Mouse (Mus musculus) heart, embryonic 14.5 days (tissue): ENCODE data around the gene Aprt. TPM values are rescaled to one million over a fixed set of nuclear protein-coding genes. Genes with fewer than 3 reads are reported as not detected.

ENCODE experiments used
- ATAC-seq: fragments of 200-750 bp; cut with Nextera tagmentation; 2 replicates; pipeline ENCODE4 v1.8.0; 2017; ENCODE audit warnings: low read depth, moderate TSS enrichment; ENCODE audit not compliant: insufficient number of reproducible peaks, insufficient read depth, low FRiP score
- H3K27ac ChIP-seq, 2 experiments: fragments of 200-500 bp in 1 of 2; fragments of 300-500 bp in 1 of 2; sonication (generic) in 1 of 2; replicated peaks in 1 of 2; 2 replicates each; pipeline ENCODE4 v1.5.1; 2012 to 2014; ENCODE audit warnings: low read depth in 2 of 2, low read length in 2 of 2, control low read depth in 1 of 2, mild to moderate bottlenecking in 1 of 2, mixed read lengths in 1 of 2; ENCODE audit not compliant: control insufficient read depth in 1 of 2, insufficient read depth in 1 of 2
- H3K27me3 ChIP-seq: fragments of 300-500 bp; sonication (generic); 2 replicates; pipeline ENCODE4 v1.6.1; 2014; ENCODE audit warnings: mild to moderate bottlenecking, low read length, control low read depth; ENCODE audit not compliant: control insufficient read depth, insufficient read depth
- H3K36me3 ChIP-seq: fragments of 300-500 bp; sonication (generic); 2 replicates; pipeline ENCODE4 v1.6.1; 2014; ENCODE audit warnings: mild to moderate bottlenecking, control low read depth, low read length, mixed read lengths; ENCODE audit not compliant: control insufficient read depth, insufficient read depth
- H3K4me1 ChIP-seq, 2 experiments: fragments of 200-500 bp in 1 of 2; fragments of 300-500 bp in 1 of 2; sonication (generic) in 1 of 2; 2 replicates each; pipeline ENCODE4 v1.6.1; 2012 to 2014; ENCODE audit warnings: low read length in 2 of 2, control low read depth in 1 of 2, mixed read lengths in 1 of 2; ENCODE audit not compliant: control insufficient read depth in 2 of 2, insufficient read depth in 2 of 2
- H3K4me2 ChIP-seq: fragments of 300-500 bp; sonication (generic); 2 replicates; pipeline ENCODE4 v1.6.1; 2014; ENCODE audit warnings: mild to moderate bottlenecking, low read length
- H3K4me3 ChIP-seq, 2 experiments: fragments of 200-500 bp in 1 of 2; fragments of 300-500 bp in 1 of 2; sonication (generic) in 1 of 2; 2 replicates each; pipeline ENCODE4 v1.5.1; 2012 to 2014; ENCODE audit warnings: low read length in 2 of 2, mild to moderate bottlenecking in 2 of 2, control low read depth in 1 of 2, low read depth in 1 of 2, moderate library complexity in 1 of 2; ENCODE audit not compliant: control insufficient read depth in 1 of 2, insufficient read depth in 1 of 2
- H3K9ac ChIP-seq: fragments of 300-500 bp; sonication (generic); 2 replicates; pipeline ENCODE4 v1.6.1; 2014; ENCODE audit warnings: mild to moderate bottlenecking, low read length
- H3K9me3 ChIP-seq: fragments of 300-500 bp; sonication (generic); 2 replicates; pipeline ENCODE4 v1.6.1; 2016; ENCODE audit warnings: low read length, control low read depth; ENCODE audit not compliant: control insufficient read depth
- WGBS: fragments of 180-500 bp; shearing (Covaris S2); extraction: QIAGEN DNeasy Blood & Tissue Kit; methylation state at CpG from one replicate; pipeline ENCODE4 v1.1.7; 2014; 5-methylcytosine and 5-hydroxymethylcytosine counted together
- polyA plus RNA-seq: library from polyadenylated mRNA; unstranded; fragments of >200 nt; fragmentation: Nextera tagmentation; extraction: Ambion mirVana; gene quantifications from 2 replicates; pipeline ENCODE4 v1.2.1, GENCODE M21; 2014

Aprt gene
- polyA plus RNA-seq, 1 experiment from 2014 or later: 240 TPM

GRCm38 (mm10) chr8:122569996-122570395 is 6.7 kb downstream of the Aprt start:
- WGBS: 94% methylated on average over 16 of the region's 16 CpGs

GRCm38 (mm10) chr8:122569329-122569728 is 7.4 kb downstream of the Aprt start:
- H3K4me3 ChIP-seq: peak overlapping the region; percentile 40 to 88
- peaks cover 51% of the 10 kb centered on the region for H3K36me3 ChIP-seq
- no peak overlapping the region for H3K27ac ChIP-seq
- no peaks in the 10 kb centered on the region for H3K27me3 ChIP-seq
- peak overlapping the region; percentile 92 for H3K4me2 ChIP-seq
- H3K4me1 ChIP-seq: peaks cover 14 to 28% of the 10 kb centered on the region in 2 experiments
- no peaks in the 10 kb centered on the region for H3K9me3 ChIP-seq
- peak overlapping the region; percentile 93 for H3K9ac ChIP-seq
- no peak for ATAC-seq
- 62% methylated on average over 9 of the region's 9 CpGs for WGBS

More at GRCm38 (mm10) chr8:122569996-122570395, 6.7 kb downstream of the Aprt start:
- ATAC-seq: no peak
- Histone ChIP-seq H3K4me2 (no peak overlapping the region), H3K27me3 (no peaks in the 10 kb centered on the region), H3K9ac (no peak overlapping the region), H3K4me3 (no peak overlapping the region), H3K27ac (no peak overlapping the region), H3K36me3 (peaks cover 52% of the 10 kb centered on the region), H3K4me1 (peaks cover 21 to 34% of the 10 kb centered on the region in 2 experiments), H3K9me3 (no peaks in the 10 kb centered on the region)

GRCm38 (mm10) chr8:122568881-122569309 is 7.8 kb downstream of the Aprt start:
- H3K4me3 ChIP-seq: peak overlapping the region; percentile 40 to 88
- H3K27ac ChIP-seq: no peak overlapping the region
- WGBS: 26% methylated on average over 10 of the region's 10 CpGs
- H3K4me2 ChIP-seq: peak overlapping the region; percentile 92
- no peak for ATAC-seq
- H3K9ac ChIP-seq: peak overlapping the region; percentile 93
- H3K27me3 ChIP-seq: no peaks in the 10 kb centered on the region
- peaks cover 14 to 24% of the 10 kb centered on the region in 2 experiments for H3K4me1 ChIP-seq
- H3K9me3 ChIP-seq: no peaks in the 10 kb centered on the region
- peaks cover 46% of the 10 kb centered on the region for H3K36me3 ChIP-seq

GRCm38 (mm10) chr8:122568109-122568504 is 8.6 kb downstream of the Aprt start:
- Histone ChIP-seq H3K4me2 (peak overlapping the region; percentile 92), H3K9me3 (no peaks in the 10 kb centered on the region), H3K27me3 (no peaks in the 10 kb centered on the region), H3K4me3 (peak overlapping the region; percentile 71 to 88), H3K9ac (peak overlapping the region; percentile 93), H3K4me1 (peaks cover 14 to 24% of the 10 kb centered on the region in 2 experiments), H3K36me3 (peaks cover 39% of the 10 kb centered on the region), H3K27ac (peak overlapping the region; percentile 76 to 94)
- peak; percentile 35 for ATAC-seq
- WGBS: 0% methylated on average over 34 of the region's 34 CpGs

GRCm38 (mm10) chr8:122567361-122568108 is 9.2 kb downstream of the Aprt start, which contains the start of gene Cdt1:
Gene Cdt1 (plus strand): TSS chr8:122568015.
- peaks cover 33% of the 10 kb centered on the region for H3K36me3 ChIP-seq
- H3K27me3 ChIP-seq: no peaks in the 10 kb centered on the region
- peak within 1 kb of the TSS; percentile 71 to 88 for H3K4me3 ChIP-seq
- peak within 1 kb of the TSS; percentile 93 for H3K9ac ChIP-seq
- H3K4me2 ChIP-seq: peak within 1 kb of the TSS; percentile 92
- peaks cover 14 to 24% of the 10 kb centered on the region in 2 experiments for H3K4me1 ChIP-seq
- peak within 1 kb of the TSS; percentile 90 to 94 for H3K27ac ChIP-seq
- WGBS: under 1% methylated on average over 62 of the region's 62 CpGs
- no peaks in the 10 kb centered on the region for H3K9me3 ChIP-seq
- ATAC-seq: peak; percentile 92

- H3K36me3 ChIP-seq: peaks cover 26% of the 10 kb centered on the region
- no peaks in the 10 kb centered on the region for H3K27me3 ChIP-seq
- no peak for ATAC-seq
- peak overlapping the region; percentile 71 to 88 for H3K4me3 ChIP-seq
- no peaks in the 10 kb centered on the region for H3K9me3 ChIP-seq
- WGBS: 26% methylated on average over 6 of the region's 6 CpGs
- H3K9ac ChIP-seq: peak overlapping the region; percentile 93
- H3K27ac ChIP-seq: peak overlapping the region; percentile 90 to 94
- peaks cover 14 to 24% of the 10 kb centered on the region in 2 experiments for H3K4me1 ChIP-seq
- H3K4me2 ChIP-seq: peak overlapping the region; percentile 92
These were observed 9.9 kb downstream of the Aprt start for GRCm38 (mm10) chr8:122566766-122567165.

- Histone ChIP-seq H3K27me3 (no peaks in the 10 kb centered on the region), H3K4me1 (peaks cover 14 to 22% of the 10 kb centered on the region in 2 experiments), H3K36me3 (peaks cover 4% of the 10 kb centered on the region), H3K9me3 (no peaks in the 10 kb centered on the region), H3K4me3 (no peak overlapping the region), H3K4me2 (no peak overlapping the region), H3K27ac (no peak overlapping the region), H3K9ac (no peak overlapping the region)
- no peak for ATAC-seq
- 79% methylated on average over 25 of the region's 25 CpGs for WGBS
These were observed 12.1 kb downstream of the Aprt start for GRCm38 (mm10) chr8:122564363-122565352.
